Mouse (Mus musculus) lung, embryonic 15.5 days (tissue): ENCODE measurements around the gene Camk1d. TPM values are rescaled to one million over a fixed set of nuclear protein-coding genes. Genes with fewer than 3 reads are reported as not detected.

Experiments used
- ATAC-seq: fragments of 200-750 bp; cut with Nextera tagmentation; 2 replicates; pipeline ENCODE4 v1.8.0; 2017; ENCODE audit warnings: moderate number of reproducible peaks, borderline replicate concordance; ENCODE audit not compliant: low FRiP score, low TSS enrichment; ENCODE audit errors: extremely low read depth
- H3K27ac ChIP-seq: fragments of 300-500 bp; sonication (generic); 2 replicates; pipeline ENCODE4 v1.5.1; 2015; ENCODE audit warnings: moderate library complexity, mild to moderate bottlenecking, inconsistent platforms
- H3K27me3 ChIP-seq: fragments of 300-500 bp; sonication (generic); 2 replicates; pipeline ENCODE4 v1.6.1; 2015; ENCODE audit warnings: inconsistent platforms
- H3K36me3 ChIP-seq: fragments of 300-500 bp; sonication (generic); 2 replicates; pipeline ENCODE4 v1.6.1; 2015; ENCODE audit warnings: inconsistent platforms
- H3K4me1 ChIP-seq: fragments of 300-500 bp; sonication (generic); 2 replicates; pipeline ENCODE4 v1.6.1; 2015; ENCODE audit warnings: inconsistent platforms
- H3K4me2 ChIP-seq: fragments of 300-500 bp; sonication (generic); 2 replicates; pipeline ENCODE4 v1.6.1; 2015; ENCODE audit warnings: inconsistent platforms, mild to moderate bottlenecking, moderate library complexity
- H3K4me3 ChIP-seq: fragments of 300-500 bp; sonication (generic); 2 replicates; pipeline ENCODE4 v1.5.1; 2015; ENCODE audit warnings: mild to moderate bottlenecking, inconsistent platforms
- H3K9ac ChIP-seq: fragments of 300-500 bp; sonication (generic); 2 replicates; pipeline ENCODE4 v1.6.1; 2015; ENCODE audit warnings: inconsistent platforms
- H3K9me3 ChIP-seq: fragments of 300-500 bp; sonication (generic); 2 replicates; pipeline ENCODE4 v1.6.1; 2016; ENCODE audit warnings: inconsistent platforms
- WGBS: fragments of 180-500 bp; shearing (Covaris S2); methylation state at CpG from one replicate; pipeline ENCODE4 v1.1.7; 2015; 5-methylcytosine and 5-hydroxymethylcytosine counted together
- polyA plus RNA-seq: library from polyadenylated mRNA; unstranded; fragments of >200 nt; fragmentation: Nextera tagmentation; extraction: Ambion mirVana; gene quantifications from 2 replicates; pipeline ENCODE4 v1.2.1, GENCODE M21; 2015

The Camk1d gene
- polyA plus RNA-seq, 1 experiment from 2014 or later, result 2.5 TPM

GRCm38 (mm10) chr2:5411774-5412173, 302.5 kb downstream of the Camk1d start:
- Histone ChIP-seq H3K4me1 (no peaks in the 10 kb centered on the region), H3K4me2 (no peak overlapping the region), H3K9me3 (no peaks in the 10 kb centered on the region), H3K9ac (no peak overlapping the region), H3K4me3 (no peak overlapping the region), H3K27ac (no peak overlapping the region), H3K27me3 (no peaks in the 10 kb centered on the region; the same call in 1 of the 2 replicates), H3K36me3 (no peaks in the 10 kb centered on the region)
- no peak for ATAC-seq
- 55% methylated on average over 2 of the region's 2 CpGs for WGBS

DNA sequence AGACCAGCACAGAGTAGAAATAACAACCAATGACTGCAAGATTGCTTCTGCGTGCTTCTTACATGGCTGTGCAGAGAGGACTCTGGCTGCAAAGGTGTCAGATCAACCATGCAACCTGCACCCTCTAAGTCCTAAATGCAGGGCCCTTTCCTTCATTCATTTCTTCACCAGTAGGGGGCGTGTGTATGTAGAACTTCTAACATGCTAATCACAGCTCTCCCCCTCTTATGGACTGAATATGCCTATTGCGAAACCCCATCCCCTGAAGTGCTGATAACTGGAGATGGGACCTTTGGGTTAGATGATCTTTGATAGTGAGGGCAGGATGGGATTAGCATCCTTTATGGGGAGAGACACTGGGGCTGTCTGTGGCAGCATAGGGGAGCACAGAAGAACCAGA, 310.5 kb downstream of the Camk1d start:
- Histone ChIP-seq H3K4me1 (no peaks in the 10 kb centered on the region), H3K9me3 (no peaks in the 10 kb centered on the region), H3K27me3 (no peaks in the 10 kb centered on the region), H3K4me3 (no peak overlapping the region), H3K27ac (no peak overlapping the region), H3K9ac (no peak overlapping the region), H3K36me3 (no peaks in the 10 kb centered on the region), H3K4me2 (no peak overlapping the region)
- no peak for ATAC-seq
- 55% methylated on average over 3 of the region's 3 CpGs for WGBS

GRCm38 (mm10) chr2:5402036-5402435, 312.3 kb downstream of the Camk1d start:
- no peak for ATAC-seq
- H3K4me2 ChIP-seq, result no peak overlapping the region
- no peaks in the 10 kb centered on the region for H3K4me1 ChIP-seq
- no peaks in the 10 kb centered on the region for H3K36me3 ChIP-seq
- no peaks in the 10 kb centered on the region for H3K9me3 ChIP-seq
- no peak overlapping the region for H3K27ac ChIP-seq
- no peak overlapping the region for H3K4me3 ChIP-seq
- WGBS, result 86% methylated on average over 12 of the region's 12 CpGs
- no peak overlapping the region for H3K9ac ChIP-seq
- H3K27me3 ChIP-seq, result no peaks in the 10 kb centered on the region

- 81% methylated on average over 9 of the region's 9 CpGs for WGBS
- H3K27ac ChIP-seq, result no peak overlapping the region
- no peaks in the 10 kb centered on the region for H3K36me3 ChIP-seq
- H3K9me3 ChIP-seq, result no peaks in the 10 kb centered on the region
- no peaks in the 10 kb centered on the region for H3K27me3 ChIP-seq
- ATAC-seq, result no peak
- no peak overlapping the region for H3K9ac ChIP-seq
- no peaks in the 10 kb centered on the region for H3K4me1 ChIP-seq
- H3K4me3 ChIP-seq, result no peak overlapping the region
- H3K4me2 ChIP-seq, result no peak overlapping the region
Observed at GRCm38 (mm10) chr2:5398505-5398904, 315.8 kb downstream of the Camk1d start.

DNA sequence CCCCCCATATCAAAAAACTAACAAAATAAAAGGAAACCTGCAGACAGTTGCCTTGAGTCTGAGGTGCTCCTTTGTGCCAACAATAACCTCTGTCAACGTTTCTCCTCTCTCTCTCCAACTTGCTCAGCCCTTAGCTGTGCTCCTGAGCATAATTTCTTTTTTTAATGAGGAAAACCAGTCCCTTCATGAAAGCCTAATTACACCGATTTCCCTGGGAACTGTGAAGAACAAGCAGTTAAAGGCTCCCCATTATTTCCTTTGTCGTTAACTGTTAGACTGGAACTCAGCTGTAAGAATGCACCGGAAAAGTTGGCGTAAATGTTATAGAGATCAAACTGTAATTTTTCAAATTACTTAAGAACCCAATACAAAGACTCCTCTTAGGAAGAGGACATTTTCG, 316.3 kb downstream of the Camk1d start:
- WGBS, result 75% methylated on average over 6 of the region's 6 CpGs
- no peak overlapping the region for H3K27ac ChIP-seq
- ATAC-seq, result no peak
- no peak overlapping the region for H3K4me3 ChIP-seq
- H3K36me3 ChIP-seq, result no peaks in the 10 kb centered on the region
- H3K27me3 ChIP-seq, result no peaks in the 10 kb centered on the region
- no peaks in the 10 kb centered on the region for H3K4me1 ChIP-seq
- no peak overlapping the region for H3K4me2 ChIP-seq
- H3K9me3 ChIP-seq, result no peaks in the 10 kb centered on the region
- no peak overlapping the region for H3K9ac ChIP-seq

- 64% methylated on average over 3 of the region's 3 CpGs for WGBS
- Histone ChIP-seq H3K27ac (no peak overlapping the region), H3K4me2 (no peak overlapping the region), H3K27me3 (no peaks in the 10 kb centered on the region), H3K9me3 (no peaks in the 10 kb centered on the region), H3K36me3 (no peaks in the 10 kb centered on the region), H3K9ac (no peak overlapping the region), H3K4me3 (no peak overlapping the region), H3K4me1 (no peaks in the 10 kb centered on the region)
- ATAC-seq, result no peak
Observed at GRCm38 (mm10) chr2:5397468-5397867, 316.8 kb downstream of the Camk1d start.

DNA sequence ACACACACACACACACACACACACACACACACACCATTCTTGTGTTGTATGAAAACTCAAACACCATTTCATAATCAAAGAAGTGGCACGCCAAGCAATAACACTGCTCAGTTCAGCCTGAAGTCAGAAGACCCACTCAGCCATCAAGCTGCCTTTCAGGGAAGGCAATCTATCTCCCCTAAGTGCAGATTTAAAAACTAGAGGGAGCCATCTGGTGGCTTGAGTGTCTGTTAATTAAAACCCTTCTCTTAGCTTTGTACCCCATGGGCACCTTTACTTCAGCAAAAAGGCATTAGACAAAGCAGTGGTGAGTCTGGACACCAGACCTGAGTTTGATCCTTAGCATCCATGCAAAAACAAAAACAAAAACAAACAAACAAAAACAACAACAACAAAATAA, 317.9 kb downstream of the Camk1d start:
- Histone ChIP-seq H3K4me3 (no peak overlapping the region), H3K27me3 (no peaks in the 10 kb centered on the region), H3K27ac (no peak overlapping the region), H3K4me2 (no peak overlapping the region), H3K4me1 (no peaks in the 10 kb centered on the region), H3K9me3 (no peaks in the 10 kb centered on the region), H3K9ac (no peak overlapping the region), H3K36me3 (no peaks in the 10 kb centered on the region)
- no peak for ATAC-seq
- 54% methylated on average over 1 of the region's 1 CpGs for WGBS

GRCm38 (mm10) chr2:5395873-5396272, 318.4 kb downstream of the Camk1d start:
- H3K27me3 ChIP-seq, result no peaks in the 10 kb centered on the region
- H3K9ac ChIP-seq, result no peak overlapping the region
- H3K4me2 ChIP-seq, result no peak overlapping the region
- H3K4me3 ChIP-seq, result no peak overlapping the region
- no peak for ATAC-seq
- 57% methylated on average over 2 of the region's 2 CpGs for WGBS
- H3K4me1 ChIP-seq, result no peaks in the 10 kb centered on the region
- H3K27ac ChIP-seq, result no peak overlapping the region
- H3K36me3 ChIP-seq, result no peaks in the 10 kb centered on the region
- no peaks in the 10 kb centered on the region for H3K9me3 ChIP-seq

DNA sequence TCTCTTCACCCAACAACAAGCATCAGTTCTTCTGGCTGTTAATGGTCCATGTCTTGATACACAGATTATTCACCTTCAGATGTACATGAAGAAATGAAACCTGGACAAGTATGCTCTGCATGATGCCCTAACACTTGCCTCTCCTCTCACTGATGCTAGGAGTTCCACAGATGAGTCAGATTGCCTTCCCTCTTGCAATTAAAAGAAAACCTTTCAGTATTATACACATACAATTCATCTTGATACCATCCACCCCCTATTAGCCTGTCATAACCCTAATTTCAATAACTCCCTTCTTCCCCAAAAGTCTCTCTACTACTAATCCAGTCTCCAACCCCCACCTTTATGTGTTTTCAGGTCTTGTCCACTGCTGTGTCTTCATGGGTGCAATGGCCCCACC, 321.4 kb downstream of the Camk1d start:
- H3K4me1 ChIP-seq, result no peaks in the 10 kb centered on the region
- H3K36me3 ChIP-seq, result no peaks in the 10 kb centered on the region
- no peaks in the 10 kb centered on the region for H3K9me3 ChIP-seq
- H3K4me3 ChIP-seq, result no peak overlapping the region
- no peak for ATAC-seq
- no peak overlapping the region for H3K4me2 ChIP-seq
- H3K27me3 ChIP-seq, result no peaks in the 10 kb centered on the region
- H3K27ac ChIP-seq, result no peak overlapping the region
- H3K9ac ChIP-seq, result no peak overlapping the region

DNA sequence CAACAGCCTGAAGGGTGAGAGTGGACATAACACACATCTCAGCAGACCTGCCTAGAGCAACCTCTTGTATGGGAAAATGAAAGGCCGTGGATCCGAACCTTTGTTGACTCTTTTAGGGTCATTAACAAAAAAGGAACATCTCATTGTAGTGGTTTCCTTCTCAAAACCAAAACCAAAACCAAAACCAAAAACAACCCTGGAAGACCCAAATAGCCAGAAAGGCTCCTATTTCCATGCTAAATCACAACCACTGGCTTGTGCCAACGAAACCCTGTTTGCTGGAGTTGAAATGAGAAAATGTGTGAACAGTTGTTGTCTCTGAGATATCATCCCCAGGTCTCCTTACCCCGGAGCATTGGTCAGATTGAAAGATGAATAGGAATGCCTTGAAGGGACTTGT, 321.8 kb downstream of the Camk1d start:
- 79% methylated on average over 4 of the region's 4 CpGs for WGBS
- Histone ChIP-seq H3K4me2 (no peak overlapping the region), H3K4me1 (no peaks in the 10 kb centered on the region), H3K27ac (no peak overlapping the region), H3K36me3 (no peaks in the 10 kb centered on the region), H3K9ac (no peak overlapping the region), H3K9me3 (no peaks in the 10 kb centered on the region), H3K4me3 (no peak overlapping the region), H3K27me3 (no peaks in the 10 kb centered on the region)
- ATAC-seq, result no peak

DNA sequence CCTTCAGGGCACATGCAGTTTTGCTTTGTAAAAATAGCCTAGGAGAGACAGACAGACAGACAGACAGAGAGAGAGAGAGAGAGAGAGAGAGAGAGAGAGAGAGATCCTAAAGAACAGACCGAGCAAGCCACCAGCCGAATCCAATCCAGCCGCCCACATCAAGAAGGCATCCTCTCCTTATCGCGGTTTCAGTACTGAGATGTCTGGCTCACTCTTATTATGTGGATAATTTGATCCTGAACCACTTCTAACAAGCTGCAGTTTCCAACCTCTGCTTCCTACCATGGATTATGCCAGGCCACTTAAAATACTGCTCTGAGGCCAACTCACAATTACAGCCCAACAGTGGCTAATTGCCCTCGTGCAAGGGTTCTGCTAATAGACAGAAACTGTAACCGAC, 325.9 kb downstream of the Camk1d start:
- H3K9me3 ChIP-seq, result no peaks in the 10 kb centered on the region
- no peak overlapping the region for H3K4me2 ChIP-seq
- H3K27me3 ChIP-seq, result no peaks in the 10 kb centered on the region
- ATAC-seq, result no peak
- H3K36me3 ChIP-seq, result no peaks in the 10 kb centered on the region
- no peak overlapping the region for H3K27ac ChIP-seq
- H3K4me3 ChIP-seq, result no peak overlapping the region
- no peaks in the 10 kb centered on the region for H3K4me1 ChIP-seq
- no peak overlapping the region for H3K9ac ChIP-seq
- 85% methylated on average over 7 of the region's 7 CpGs for WGBS

GRCm38 (mm10) chr2:5381712-5382710, 332.3 kb downstream of the Camk1d start:
- ATAC-seq, result no peak
- Histone ChIP-seq H3K4me3 (no peak overlapping the region), H3K9ac (no peak overlapping the region), H3K9me3 (no peaks in the 10 kb centered on the region), H3K4me1 (no peaks in the 10 kb centered on the region), H3K27ac (no peak overlapping the region), H3K36me3 (no peaks in the 10 kb centered on the region), H3K27me3 (no peaks in the 10 kb centered on the region), H3K4me2 (no peak overlapping the region)
- WGBS, result 45% methylated on average over 12 of the region's 12 CpGs
